Mouse (Mus musculus) MEL (cell line): Measurements from ENCODE around the gene Gtpbp10.

Experiments used
- CHD2 ChIP-seq: IDR thresholded peaks from 2 replicates; pipeline ENCODE4 v1.6.1; 2011; ENCODE audit warnings: low read length, improper control_type of control experiment
- CTCF ChIP-seq, 3 experiments: IDR thresholded peaks in 2 of 3; conservative IDR thresholded peaks in 1 of 3; 2 replicates each; pipeline ENCODE4 v1.5.1; 2011 to 2012; ENCODE audit warnings: low read length in 3 of 3, low read depth in 2 of 3, mild to moderate bottlenecking in 2 of 3, improper control_type of control experiment in 1 of 3, inconsistent platforms in 1 of 3, mixed read lengths in 1 of 3, moderate library complexity in 1 of 3; ENCODE audit not compliant: control insufficient read depth in 1 of 3, insufficient read depth in 1 of 3, poor library complexity in 1 of 3, severe bottlenecking in 1 of 3
- EP300 ChIP-seq, 2 experiments: IDR thresholded peaks; 2 replicates each; pipeline ENCODE4 v1.6.1; 2011; ENCODE audit warnings: improper control_type of control experiment in 2 of 2, low read length in 2 of 2, low read depth in 1 of 2, mild to moderate bottlenecking in 1 of 2
- JUND ChIP-seq: IDR thresholded peaks from 2 replicates; pipeline ENCODE4 v1.6.1; 2011; ENCODE audit warnings: low read depth, mild to moderate bottlenecking, improper control_type of control experiment, low read length
- MAFK ChIP-seq: IDR thresholded peaks from 2 replicates; pipeline ENCODE4 v1.6.1; 2011; ENCODE audit warnings: low read depth, mild to moderate bottlenecking, low read length, improper control_type of control experiment, borderline replicate concordance
- MYB ChIP-seq: IDR thresholded peaks from 2 replicates; pipeline ENCODE4 v1.6.1; 2011; ENCODE audit warnings: mild to moderate bottlenecking, low read depth, low read length, improper control_type of control experiment
- MYC ChIP-seq: IDR thresholded peaks from 2 replicates; pipeline ENCODE4 v1.6.1; 2011; ENCODE audit warnings: low read depth, mild to moderate bottlenecking, low read length, improper control_type of control experiment, moderate library complexity
- NRF1 ChIP-seq: IDR thresholded peaks from 2 replicates; pipeline ENCODE4 v1.6.1; 2014; ENCODE audit warnings: low read depth, mild to moderate bottlenecking, inconsistent platforms, low read length, improper control_type of control experiment, moderate library complexity; ENCODE audit not compliant: poor library complexity, insufficient read depth, severe bottlenecking
- POLR2A ChIP-seq, 2 experiments: IDR thresholded peaks; 2 replicates each; pipeline ENCODE4 v1.6.1; 2011 to 2012; ENCODE audit warnings: low read length in 2 of 2, mild to moderate bottlenecking in 2 of 2, control low read depth in 1 of 2, improper control_type of control experiment in 1 of 2, low read depth in 1 of 2, moderate library complexity in 1 of 2; ENCODE audit not compliant: control insufficient read depth in 1 of 2, insufficient read depth in 1 of 2, poor library complexity in 1 of 2
- USF2 ChIP-seq, 2 experiments: IDR thresholded peaks; 2 replicates each; pipeline ENCODE4 v1.6.1; 2011 to 2012; ENCODE audit warnings: improper control_type of control experiment in 2 of 2, low read length in 2 of 2, borderline replicate concordance in 1 of 2, inconsistent platforms in 1 of 2, low read depth in 1 of 2, mild to moderate bottlenecking in 1 of 2; ENCODE audit not compliant: insufficient read depth in 1 of 2
- ZNF384 ChIP-seq: IDR thresholded peaks from 2 replicates; pipeline ENCODE4 v1.6.1; 2012; ENCODE audit warnings: low read depth, mild to moderate bottlenecking, inconsistent platforms, low read length, improper control_type of control experiment

- no peak for TF ChIP-seq POLR2A (IDR thresholded peaks at IDR 0.05; ENCODE audit: control insufficient read depth in 1 of 2, insufficient read depth in 1 of 2, low read depth in 1 of 2, low read length in 2 of 2, poor library complexity in 1 of 2)
- TF ChIP-seq CTCF (IDR thresholded peaks at IDR 0.05 in 2 of 3, conservative IDR thresholded peaks at IDR 0.05 in 1 of 3; ENCODE audit: control insufficient read depth in 1 of 3, insufficient read depth in 1 of 3, low read depth in 2 of 3, low read length in 3 of 3, poor library complexity in 1 of 3, severe bottlenecking in 1 of 3) = no peak
- no peak for TF ChIP-seq CHD2
- TF ChIP-seq MYC = no peak
- no peak for TF ChIP-seq JUND
- no peak for TF ChIP-seq USF2 (IDR thresholded peaks at IDR 0.05; ENCODE audit: borderline replicate concordance in 1 of 2, insufficient read depth in 1 of 2, low read depth in 1 of 2, low read length in 2 of 2)
- TF ChIP-seq ZNF384 = no peak
- TF ChIP-seq MAFK = no peak
- no peak for TF ChIP-seq EP300 (IDR thresholded peaks at IDR 0.05; ENCODE audit: low read depth in 1 of 2, low read length in 2 of 2)
- TF ChIP-seq NRF1 = no peak
- TF ChIP-seq MYB = no peak
Observed at GRCm38 (mm10) chr5:5562435-5562834, 3.1 kb upstream of the Gtpbp10 start.
